Comparison of ENCODE assay signal across 9 mouse cellular contexts in the genomic region with DNA sequence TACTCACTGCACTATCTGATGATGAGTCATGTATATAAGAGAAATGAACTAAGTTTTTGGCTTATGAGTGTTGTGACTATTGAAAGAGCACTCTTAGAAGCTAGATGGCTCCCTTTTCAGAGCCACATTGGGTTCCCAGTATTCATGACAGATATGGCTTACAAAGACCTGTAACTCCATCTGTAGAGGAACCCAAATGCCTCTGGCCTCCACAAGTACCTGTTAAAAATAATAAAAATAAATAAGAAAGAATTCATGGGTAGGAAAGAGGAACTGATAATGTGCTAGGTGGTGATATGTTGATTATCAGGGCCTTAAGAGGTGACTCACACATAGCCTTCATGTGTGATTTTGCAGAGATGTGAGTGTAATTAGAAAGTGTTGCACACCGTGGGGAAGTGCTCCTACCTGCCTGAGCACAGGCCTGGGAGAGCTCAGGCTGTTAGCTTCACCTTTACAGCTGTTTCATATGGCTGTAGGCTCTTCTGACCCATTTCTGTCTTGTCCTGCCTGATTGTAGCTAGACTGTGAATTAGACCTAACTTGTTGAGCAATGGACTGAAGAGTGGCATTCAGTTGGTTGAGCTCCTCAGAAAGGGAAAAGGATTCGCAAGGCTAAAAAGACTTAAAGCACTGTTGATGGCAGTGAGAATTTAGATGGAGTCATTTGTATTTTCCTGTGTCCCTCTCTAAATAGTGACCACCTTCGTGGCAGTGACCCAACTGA. TPM values are rescaled to one million over a fixed set of nuclear protein-coding genes. Genes with fewer than 3 reads are reported as not detected.
DNase-seq lines count a peak whose midpoint lies in the region; ATAC-seq and TF ChIP-seq lines count a peak whose summit lies in the region.
"Had no signal": no experiment of that assay in that cellular context is flagged by ENCODE, and none has a peak within 500 bp of the region (broad histone marks: within the 10 kb centered on the region; RNA-seq: fewer than 3 reads in every experiment).

No protein-coding gene starts in this region.

- H3K36me3 ChIP-seq in heart, embryonic 15.5 days: no peaks in the 10 kb centered on the region
- 0 out of 2 replicates have a peak, but pooled peaks cover 2% of the 10 kb centered on the region for H3K36me3 ChIP-seq in lung, embryonic 16.5 days (ENCODE audit: control insufficient read depth, insufficient read depth, low read length)

- peaks cover 18% of the 10 kb centered on the region for H3K4me1 ChIP-seq in heart, embryonic 15.5 days (replicated peaks)
- peaks cover 16% of the 10 kb centered on the region for H3K4me1 ChIP-seq in lung, embryonic 16.5 days (replicated peaks; ENCODE audit: control insufficient read depth, insufficient read depth, low read length)
- peaks cover 30% of the 10 kb centered on the region for H3K4me1 ChIP-seq in embryonic fibroblast, embryonic 13.5 days (ENCODE audit: control insufficient read depth, insufficient read depth, low read length)

- DNase-seq in heart, postnatal 10 days: no peak
- DNase-seq in lung, postnatal 25 days (ENCODE audit: low spot score): no peak
- DNase-seq in ovary, postnatal 14 days (ENCODE audit: low spot score): no peak
- DNase-seq in adrenal gland, postnatal 4 days (ENCODE audit: low spot score in 2 of 2): no peak

- no peak for TF ChIP-seq POLR2A in embryonic fibroblast, embryonic 13.5 days (IDR thresholded peaks at IDR 0.05; ENCODE audit: low read depth, low read length)

- 57% methylated on average over 3 of the region's 3 CpGs for WGBS in heart, embryonic 15.5 days
- WGBS in lung, embryonic 16.5 days: 50% methylated on average over 3 of the region's 3 CpGs

- H3K4me3 ChIP-seq in heart, embryonic 15.5 days: peak overlapping the region; percentile 34; the same call in 1 of the 2 replicates
- H3K4me3 ChIP-seq in lung, embryonic 16.5 days (ENCODE audit: low read length): no peak overlapping the region
- H3K4me3 ChIP-seq in embryonic fibroblast, embryonic 13.5 days (ENCODE audit: insufficient read depth, low read length): no peak overlapping the region
- H3K4me3 ChIP-seq: limb, embryonic 13.5 days had no signal

- intact Hi-C loops in heart, postnatal 10 days (cut with DNase I): loop anchor here (5.0 to 10.0 kb wide), 6 partner anchors 108 to 440 kb away; a partner anchor contains a TSS

- H3K27ac ChIP-seq in heart, embryonic 15.5 days: no peak overlapping the region
- no peak overlapping the region for H3K27ac ChIP-seq in lung, embryonic 16.5 days (ENCODE audit: low read length)
- peak overlapping the region; percentile 23; the same call in 1 of the 2 replicates for H3K27ac ChIP-seq in embryonic fibroblast, embryonic 13.5 days (ENCODE audit: insufficient read depth, low read length)

- no peaks in the 10 kb centered on the region for H3K9me3 ChIP-seq in heart, embryonic 15.5 days (replicated peaks)
- no peaks in the 10 kb centered on the region for H3K9me3 ChIP-seq in lung, embryonic 16.5 days (ENCODE audit: control insufficient read depth, low read length)

- TF ChIP-seq CTCF in embryonic fibroblast, embryonic 13.5 days (IDR thresholded peaks at IDR 0.05; ENCODE audit: borderline replicate concordance, insufficient read depth, low read length): no peak

- H3K9ac ChIP-seq in heart, embryonic 15.5 days: no peak overlapping the region
- H3K9ac ChIP-seq in lung, embryonic 16.5 days (ENCODE audit: low read length): 0 out of 2 replicates have a peak overlapping the region, but pooled peaks have one; percentile 6
- H3K9ac ChIP-seq: limb, embryonic 13.5 days had no signal

- no peak; the same call in 1 of the 2 replicates for ATAC-seq in heart, embryonic 15.5 days (replicated peaks; ENCODE audit: insufficient number of reproducible peaks, insufficient read depth, low FRiP score, low read depth)
- no peak for ATAC-seq in lung, embryonic 16.5 days (ENCODE audit: low read depth)
- 0 out of 2 replicates have a peak, but pooled peaks have one; percentile 20 for ATAC-seq in neutrophil, adult 5-6 weeks (ENCODE audit: extremely low read depth, insufficient number of reproducible peaks, low FRiP score, poor library complexity, severe bottlenecking)

- no peaks in the 10 kb centered on the region for H3K27me3 ChIP-seq in heart, embryonic 15.5 days
- no peaks in the 10 kb centered on the region for H3K27me3 ChIP-seq in lung, embryonic 16.5 days (ENCODE audit: control insufficient read depth, insufficient read depth, low read depth, low read length)
- H3K27me3 ChIP-seq: limb, embryonic 13.5 days had no signal

- peak overlapping the region; percentile 61 for H3K4me2 ChIP-seq in heart, embryonic 15.5 days
- peak overlapping the region; percentile 57; the same call in 1 of the 2 replicates for H3K4me2 ChIP-seq in lung, embryonic 16.5 days (ENCODE audit: low read depth, low read length)

RNA-seq across cellular contexts. Expression of a gene that starts 12.7 kb away (rescaled TPM):
- 12.3 and 15.8 TPM in 2 replicates for polyA plus RNA-seq in heart, embryonic 15.5 days (2015; fragmentation: Nextera tagmentation; extraction: Ambion mirVana)
- 10 to 100 TPM; 11.9 to 14.4 TPM for total RNA-seq in heart, postnatal 10 days (2021)
- 30.8 and 31.6 TPM in 2 replicates for polyA plus RNA-seq in lung, embryonic 16.5 days (2015; fragmentation: Nextera tagmentation; extraction: Ambion mirVana)
- 16.9 and 20.7 TPM in 2 replicates for polyA plus RNA-seq in embryonic fibroblast, embryonic 13.5 days (2011; ENCODE audit: insufficient read length, low read depth, missing spikeins)
- total RNA-seq in neutrophil, adult 5-6 weeks (2017): 118 and 135 TPM in 2 replicates
- total RNA-seq in adrenal gland, postnatal 4 days (2021): 10 to 100 TPM; 55.2 to 63.6 TPM
